Mouse (Mus musculus): ENCODE measurements around the gene Pi16.
"Not testable (repeated sequence)": the region's sequence is repeated elsewhere in the genome, so short reads cannot be mapped to it uniquely, and the experiment has no call there.

The Pi16 gene

GRCm38 (mm10) chr17:29317380-29317779 is at the start of gene Pi16:
TSS of gene Pi16 (plus strand) at chr17:29317680.
- not testable (repeated sequence) for DNase-seq

- DNase-seq = peak; percentile 70
Observed at GRCm38 (mm10) chr17:29267931-29268681, 49.4 kb upstream of the Pi16 start.

GRCm38 (mm10) chr17:29268682-29269348 is 48.7 kb upstream of the Pi16 start, which contains the start of gene BC004004:
TSS of gene BC004004 (plus strand) at chr17:29268788.
- DNase-seq = peak; percentile 97

- no peak for DNase-seq
Observed at GRCm38 (mm10) chr17:29269349-29269706, 48.2 kb upstream of the Pi16 start.

GRCm38 (mm10) chr17:29270148-29270698 is 47.3 kb upstream of the Pi16 start:
- no peak for DNase-seq

DNA sequence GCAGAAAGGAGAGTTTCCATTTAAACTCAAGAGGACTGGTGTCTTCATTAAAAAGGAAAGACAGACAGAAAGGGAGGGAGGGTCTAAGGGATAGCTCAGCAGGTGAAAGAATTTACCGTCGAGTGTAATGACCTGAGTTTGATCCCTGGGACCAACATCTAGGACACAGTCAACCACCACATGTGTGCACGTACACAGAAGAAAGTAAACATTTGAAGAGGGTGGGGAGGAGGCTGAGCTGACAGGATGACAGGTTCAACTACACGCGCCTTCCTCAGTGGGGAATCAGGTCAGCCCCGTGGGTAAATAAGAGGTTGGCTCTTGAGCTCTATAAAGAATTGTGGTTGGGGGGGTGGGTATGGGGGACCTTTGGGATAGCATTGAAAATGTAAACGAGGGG is 44.3 kb upstream of the Pi16 start:
- no peak for DNase-seq

DNA sequence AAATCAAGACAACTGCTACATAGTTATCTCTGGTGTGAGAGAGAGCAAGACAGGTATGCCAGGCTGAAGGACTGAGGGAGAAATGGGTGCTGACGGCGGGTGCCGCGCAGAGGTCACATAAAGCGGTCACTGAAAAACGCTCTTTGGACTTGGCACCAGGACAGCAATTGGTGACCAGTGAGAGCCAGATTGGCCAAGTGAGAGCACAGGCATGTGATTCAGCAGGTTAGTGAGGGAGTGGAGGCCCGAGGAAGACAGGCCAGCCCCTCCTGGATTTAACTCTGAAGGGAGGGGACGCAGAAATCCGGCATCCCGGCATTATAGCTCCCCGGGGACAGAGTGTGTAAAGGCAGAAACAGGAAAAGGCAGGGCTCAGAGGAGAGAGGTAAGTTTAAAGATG is 43.6 kb upstream of the Pi16 start:
- peak; percentile 75 for DNase-seq

DNA sequence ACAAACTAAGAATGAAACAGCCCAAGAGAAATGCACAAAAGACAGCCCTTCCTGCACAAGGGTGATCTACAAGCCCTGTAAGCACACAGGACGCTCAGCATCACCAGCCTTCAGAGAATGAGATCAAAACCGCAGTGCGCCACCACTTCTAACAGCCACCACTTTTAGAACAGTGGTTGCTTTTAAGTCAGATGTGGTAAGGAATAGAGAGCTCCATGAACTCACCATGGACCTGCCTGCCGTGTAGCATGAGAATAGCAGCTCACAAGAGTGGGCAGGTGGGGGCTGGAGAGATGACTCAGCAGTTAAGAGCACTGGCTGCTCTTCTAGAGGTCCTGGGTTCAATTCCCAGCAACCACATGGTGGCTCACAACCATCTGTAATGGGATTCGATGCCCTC is 37.1 kb upstream of the Pi16 start:
- no peak for DNase-seq

- no peak for DNase-seq
Observed at GRCm38 (mm10) chr17:29281541-29281940, 35.9 kb upstream of the Pi16 start.

DNA sequence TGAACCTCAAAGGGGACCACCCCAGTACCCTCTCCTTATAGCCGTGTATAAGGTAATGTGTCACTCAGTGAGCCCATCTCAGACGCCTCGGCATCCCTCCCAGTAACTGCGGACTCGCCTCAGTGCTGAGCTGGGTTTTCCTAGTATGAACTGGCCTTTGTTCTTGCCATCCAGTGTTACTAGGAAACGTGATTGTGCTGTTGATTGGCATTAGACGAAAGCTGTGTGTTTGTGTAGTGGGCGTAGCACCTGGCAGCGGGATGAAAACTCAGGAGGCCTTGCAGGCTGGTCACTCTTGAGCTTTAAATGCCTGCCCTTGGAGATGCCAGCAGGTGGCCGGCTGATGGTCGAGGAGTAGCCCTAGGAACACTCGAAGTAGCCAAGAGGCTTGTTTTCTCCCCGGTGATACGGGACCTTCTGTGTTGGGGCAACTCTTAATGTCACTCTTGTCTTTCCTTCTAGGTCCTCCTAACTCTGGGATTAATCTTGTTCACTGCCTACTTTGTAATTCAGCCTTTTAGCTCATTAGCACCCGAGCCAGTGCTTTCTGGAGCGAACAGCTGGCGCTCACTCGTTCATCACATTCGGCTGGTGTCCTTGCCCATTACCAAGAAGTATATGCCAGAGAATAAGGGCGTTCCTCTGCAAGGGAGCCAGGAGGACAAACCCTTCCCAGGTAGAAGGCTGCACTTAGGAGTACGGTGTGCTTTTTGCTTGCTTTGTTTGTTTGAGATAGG is 35.1 kb upstream of the Pi16 start:
- DNase-seq = peak; percentile 45

DNA sequence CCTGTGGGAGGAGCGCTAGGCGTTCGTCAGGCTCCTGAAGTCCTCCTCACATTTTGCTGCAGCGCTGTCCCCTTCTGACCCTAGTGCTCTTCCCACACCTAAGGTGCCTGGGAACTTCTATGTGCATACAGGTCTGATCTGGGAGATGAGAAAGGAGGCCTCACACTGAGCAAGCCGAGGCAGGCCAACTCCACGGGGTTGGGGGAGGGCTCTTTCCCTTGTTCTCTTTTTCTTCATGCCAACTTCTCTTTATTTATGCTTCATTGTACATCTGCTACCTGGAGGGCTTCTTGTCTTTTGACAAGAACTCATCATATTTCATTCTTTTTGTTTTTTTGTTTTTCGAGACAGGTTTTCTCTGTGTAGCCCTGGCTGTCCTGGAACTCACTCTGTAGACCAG is 25.7 kb upstream of the Pi16 start:
- DNase-seq = no peak

DNA sequence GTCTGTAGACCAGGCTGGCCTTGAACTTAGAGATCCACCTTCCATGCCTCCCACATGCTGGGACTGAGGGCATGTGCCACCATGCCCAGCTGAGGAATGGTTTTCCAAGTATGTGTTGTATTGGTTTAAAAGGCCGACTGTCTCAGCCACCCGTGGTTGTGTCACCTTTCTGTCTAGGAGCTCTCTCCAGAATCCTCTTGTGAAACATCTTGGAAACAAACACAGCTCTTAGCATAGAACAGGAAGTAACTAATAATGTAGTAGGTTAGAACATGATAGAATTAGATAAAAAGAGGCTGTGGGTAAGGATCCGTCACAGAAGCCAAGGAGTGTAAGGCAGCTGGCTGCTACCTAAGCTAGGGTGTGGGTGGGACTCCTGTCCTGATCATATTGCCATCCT is 24.5 kb upstream of the Pi16 start:
- DNase-seq = no peak

DNA sequence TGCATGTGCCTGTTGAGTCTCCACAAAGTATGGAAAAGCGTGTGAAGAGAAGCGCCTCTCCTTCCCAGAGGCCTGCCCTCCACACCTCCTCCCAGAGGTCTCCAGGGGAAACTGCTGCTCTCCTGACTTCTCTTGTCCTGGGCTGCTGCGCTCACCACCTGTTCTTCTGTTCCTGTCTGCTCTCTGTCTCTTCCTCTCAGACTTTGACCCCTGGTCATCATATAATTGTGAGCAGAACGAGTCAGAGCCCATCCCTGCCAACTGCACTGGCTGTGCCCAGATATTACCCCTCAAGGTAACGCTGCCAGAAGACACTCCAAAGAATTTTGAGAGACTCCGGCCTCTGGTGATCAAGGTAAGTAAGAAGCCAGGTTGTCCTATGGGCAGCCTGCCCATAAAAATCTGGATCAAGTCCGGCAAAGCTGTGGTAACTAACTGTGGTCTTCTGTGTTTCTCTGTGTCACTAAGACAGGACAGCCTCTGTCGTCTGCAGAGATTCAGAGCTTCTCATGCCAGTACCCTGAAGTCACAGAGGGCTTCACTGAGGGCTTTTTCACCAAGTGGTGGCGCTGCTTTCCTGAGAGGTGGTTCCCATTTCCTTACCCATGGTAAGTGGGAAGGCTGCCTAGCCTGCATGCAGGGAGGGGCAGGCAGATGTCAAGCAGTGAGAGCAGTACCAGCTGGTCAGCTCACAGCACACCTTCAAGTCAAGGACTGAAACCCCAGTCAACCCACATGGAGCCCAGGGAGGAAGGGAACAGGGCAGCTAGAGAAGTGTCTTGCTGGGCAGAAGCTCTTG is 23.5 kb upstream of the Pi16 start:
- DNase-seq = peak; percentile 60

DNA sequence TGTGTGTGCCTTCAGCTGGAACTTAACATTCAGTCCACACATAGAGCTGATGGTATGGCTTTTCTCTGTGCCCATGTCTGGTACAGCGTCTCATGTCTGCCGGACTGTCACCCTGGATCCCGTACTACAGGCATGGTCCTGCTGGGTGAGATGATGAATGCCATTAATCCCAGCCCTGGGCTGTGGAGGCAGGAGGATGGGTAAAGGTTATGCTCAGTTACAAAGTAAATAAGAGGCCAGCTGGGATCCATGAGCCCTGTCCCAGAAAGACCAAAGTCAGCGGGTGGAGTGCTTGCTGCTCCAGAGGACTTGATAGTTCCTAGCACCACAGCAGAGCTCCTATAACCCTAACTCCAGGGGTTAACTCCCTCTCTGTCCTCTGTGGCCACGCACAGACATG is 21.6 kb upstream of the Pi16 start:
- no peak for DNase-seq

DNA sequence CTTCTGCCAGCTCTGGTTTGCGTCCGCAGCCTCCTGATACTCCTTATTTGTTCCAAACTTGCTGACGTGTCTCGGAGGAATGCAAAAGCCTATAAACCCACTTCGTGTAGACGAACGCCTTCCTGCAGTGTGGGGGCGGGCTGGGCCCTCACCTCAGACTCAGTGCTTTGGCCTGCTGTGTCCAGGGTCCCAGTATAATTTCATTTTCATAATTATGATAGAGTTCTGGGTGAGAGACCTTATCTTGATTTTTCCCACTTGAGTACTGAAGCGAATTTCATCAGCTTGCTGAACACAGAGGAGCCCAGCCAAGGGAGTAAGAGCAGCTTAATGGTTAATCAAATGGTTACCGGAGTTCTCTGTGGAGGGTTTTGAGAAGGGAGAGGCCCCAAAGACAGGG is 20.2 kb upstream of the Pi16 start:
- DNase-seq = no peak

GRCm38 (mm10) chr17:29297813-29298212 is 19.7 kb upstream of the Pi16 start:
- DNase-seq = no peak

- no peak for DNase-seq
Observed at GRCm38 (mm10) chr17:29299282-29299681, 18.2 kb upstream of the Pi16 start.

DNA sequence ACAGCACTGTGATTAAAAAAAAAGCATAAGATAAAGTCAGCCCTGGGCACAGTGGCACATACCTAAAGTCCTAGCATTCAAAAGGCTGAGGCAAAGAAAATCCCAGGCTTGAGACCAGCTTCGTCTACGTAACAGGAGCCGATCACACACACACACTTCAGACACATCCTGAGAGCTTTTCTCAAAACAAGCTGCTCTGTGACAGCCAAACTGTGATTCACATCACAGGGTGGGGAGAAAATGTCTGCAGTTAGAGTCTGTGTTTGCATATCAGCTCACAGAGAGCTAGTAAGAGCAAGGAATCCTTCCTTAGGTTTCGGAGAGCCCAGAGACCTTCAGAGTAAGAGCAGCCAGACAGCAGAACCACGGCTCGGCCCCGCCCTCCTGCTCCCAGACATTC is 16.6 kb upstream of the Pi16 start:
- no peak for DNase-seq

- no peak for DNase-seq
Observed at GRCm38 (mm10) chr17:29301421-29301820, 16.1 kb upstream of the Pi16 start.

DNA sequence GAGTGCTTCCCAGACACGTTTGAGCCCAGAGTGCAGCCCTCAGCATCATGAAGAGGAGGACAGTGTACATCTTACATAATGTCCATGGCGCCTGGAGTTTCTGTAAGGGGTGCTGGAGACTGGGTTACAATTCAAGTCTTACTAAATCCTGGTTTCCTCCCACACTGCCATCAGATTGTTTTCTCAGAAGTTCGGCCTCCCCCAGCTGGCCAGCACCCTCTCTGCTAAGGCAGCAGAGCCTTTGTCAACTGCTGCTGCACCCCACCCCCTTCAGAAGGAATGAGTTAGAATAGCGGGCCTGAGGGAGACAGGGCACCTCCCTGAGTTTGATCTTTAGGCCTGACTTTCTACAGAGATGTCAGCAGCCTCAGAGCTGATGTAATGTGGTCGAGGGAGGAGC is 15.3 kb upstream of the Pi16 start:
- DNase-seq = no peak

DNA sequence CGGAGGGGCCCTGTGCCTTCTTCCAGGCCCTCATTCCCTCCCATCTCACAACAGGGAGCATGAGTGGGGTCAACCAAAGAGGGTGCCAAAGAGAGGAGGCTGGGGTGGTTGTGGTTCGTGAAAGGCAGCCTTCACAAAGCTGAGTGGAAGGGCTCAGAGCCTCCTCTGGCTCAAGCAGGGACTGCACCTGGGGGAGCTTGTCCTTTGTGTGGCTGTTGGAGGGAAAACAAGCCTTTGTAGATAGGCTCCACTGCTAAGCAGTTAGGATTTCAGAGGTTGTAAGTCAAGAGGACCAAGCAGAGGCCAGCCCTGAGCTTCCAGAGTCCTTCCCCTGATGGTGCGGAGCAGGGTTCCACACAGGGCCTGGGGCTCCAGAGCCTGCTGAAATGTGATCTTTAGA is 14.4 kb upstream of the Pi16 start:
- DNase-seq = no peak

DNA sequence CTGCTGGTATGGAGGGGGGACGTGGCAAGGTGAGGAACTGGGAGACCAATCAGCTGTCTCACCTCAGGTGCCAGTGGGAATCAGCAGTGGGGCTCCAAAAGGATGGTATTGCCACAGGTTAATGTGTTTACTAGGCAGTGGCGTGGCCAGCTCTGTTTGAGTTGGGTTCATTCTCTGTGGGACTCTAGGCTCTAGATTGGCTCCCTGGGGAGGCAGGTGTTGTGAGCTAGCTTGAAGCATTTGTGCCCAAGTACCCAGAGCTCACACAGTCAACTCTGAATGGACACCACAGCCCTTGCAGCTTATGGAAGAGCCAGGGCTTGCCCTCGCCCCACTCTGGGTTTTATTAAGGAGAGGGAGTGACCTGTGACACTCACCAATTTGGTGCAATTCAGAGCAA is 13.6 kb upstream of the Pi16 start:
- DNase-seq = no peak
